19 mouse cellular contexts compared by ENCODE assay signal in genomic region chr5:74296096-74296495, GRCm38 (mm10).
DNase-seq lines count a peak whose midpoint lies in the region; ATAC-seq and TF ChIP-seq lines count a peak whose summit lies in the region.
"Had no signal": no experiment of that assay in that cellular context is flagged by ENCODE, and none has a peak within 500 bp of the region (broad histone marks: within the 10 kb centered on the region; RNA-seq: fewer than 3 reads in every experiment).

No protein-coding gene starts in this region.

- H3K9ac ChIP-seq in heart, embryonic 15.5 days: no peak overlapping the region
- no peak overlapping the region for H3K9ac ChIP-seq in lung, embryonic 14.5 days
- H3K9ac ChIP-seq: embryonic facial prominence, embryonic 12.5 days; hindbrain, embryonic 13.5 days; neural tube, embryonic 13.5 days had no signal

- H3K27me3 ChIP-seq in heart, embryonic 15.5 days: no peaks in the 10 kb centered on the region
- H3K27me3 ChIP-seq in lung, embryonic 14.5 days (ENCODE audit: insufficient read depth, low read length): no peaks in the 10 kb centered on the region
- H3K27me3 ChIP-seq in limb, embryonic 10.5 days (ENCODE audit: low read depth, poor library complexity, severe bottlenecking): no peaks in the 10 kb centered on the region
- H3K27me3 ChIP-seq: hindbrain, embryonic 13.5 days; neural tube, embryonic 13.5 days; Patski had no signal

- no peak overlapping the region for H3K4me3 ChIP-seq in heart, embryonic 15.5 days
- no peak overlapping the region for H3K4me3 ChIP-seq in lung, embryonic 14.5 days (ENCODE audit: low read depth, low read length)
- no peak overlapping the region for H3K4me3 ChIP-seq in limb, embryonic 10.5 days
- H3K4me3 ChIP-seq: embryonic facial prominence, embryonic 12.5 days; hindbrain, embryonic 13.5 days; neural tube, embryonic 13.5 days had no signal

- ATAC-seq in heart, embryonic 15.5 days (replicated peaks; ENCODE audit: insufficient number of reproducible peaks, insufficient read depth, low FRiP score, low read depth): 0 out of 2 replicates have a peak, but pooled peaks have one; percentile 2
- ATAC-seq in lung, embryonic 14.5 days (ENCODE audit: insufficient read depth): peak; percentile 65
- ATAC-seq: activated CD4-positive, CD25-positive, alpha-beta regulatory T cell, adult 4 months; intestine, embryonic 16.5 days; Patski had no signal

- DNase-seq in heart, adult 8-10 months (ENCODE audit: low spot score): no peak
- peak; percentile 59 for DNase-seq in lung, embryonic 14.5 days
- no peak for DNase-seq in lung, postnatal 4 days
- DNase-seq in limb, embryonic 10.5 days (ENCODE audit: low spot score): no peak
- DNase-seq in lung, postnatal 10 days: peak; percentile 23
- no peak for DNase-seq in MN1 (ENCODE audit: low spot score)
- no peak for DNase-seq in urinary bladder, adult 2 months (ENCODE audit: low spot score)
- DNase-seq: adrenal gland, postnatal 14 days; cerebellum, adult 2 months; gastrocnemius, postnatal 10 days; right cerebral cortex, postnatal 14 days; thymus, postnatal 14 days had no signal

- TF ChIP-seq CTCF in lung, embryonic 14.5 days (IDR thresholded peaks at IDR 0.05; ENCODE audit: low read depth): no peak

- peaks cover 48% of the 10 kb centered on the region for H3K4me1 ChIP-seq in heart, embryonic 15.5 days (replicated peaks)
- H3K4me1 ChIP-seq in lung, embryonic 14.5 days (ENCODE audit: insufficient read depth): peaks cover 18% of the 10 kb centered on the region
- H3K4me1 ChIP-seq in limb, embryonic 10.5 days: peaks cover 35% of the 10 kb centered on the region

- peak overlapping the region; percentile 38 for H3K27ac ChIP-seq in heart, embryonic 15.5 days
- peak overlapping the region; percentile 71 for H3K27ac ChIP-seq in lung, embryonic 14.5 days (ENCODE audit: low read depth)
- H3K27ac ChIP-seq in limb, embryonic 10.5 days: peak overlapping the region; percentile 48; the same call in 1 of the 2 replicates
- H3K27ac ChIP-seq: embryonic facial prominence, embryonic 12.5 days; hindbrain, embryonic 13.5 days; neural tube, embryonic 13.5 days had no signal

- no peaks in the 10 kb centered on the region for H3K36me3 ChIP-seq in heart, embryonic 15.5 days
- H3K36me3 ChIP-seq in lung, embryonic 14.5 days (ENCODE audit: insufficient read depth): no peaks in the 10 kb centered on the region
- no peaks in the 10 kb centered on the region for H3K36me3 ChIP-seq in limb, embryonic 10.5 days
- H3K36me3 ChIP-seq: embryonic facial prominence, embryonic 12.5 days; hindbrain, embryonic 13.5 days; neural tube, embryonic 13.5 days had no signal

- 53% methylated on average over 5 of the region's 5 CpGs for WGBS in heart, embryonic 15.5 days
- 41% methylated on average over 5 of the region's 5 CpGs for WGBS in lung, embryonic 14.5 days
- 85% methylated on average over 5 of the region's 5 CpGs for WGBS in limb, embryonic 10.5 days

- no peak overlapping the region for H3K4me2 ChIP-seq in heart, embryonic 15.5 days
- no peak overlapping the region for H3K4me2 ChIP-seq in lung, embryonic 14.5 days
- H3K4me2 ChIP-seq: embryonic facial prominence, embryonic 12.5 days; hindbrain, embryonic 13.5 days; neural tube, embryonic 13.5 days had no signal

- no peaks in the 10 kb centered on the region for H3K9me3 ChIP-seq in heart, embryonic 15.5 days (replicated peaks)
- no peaks in the 10 kb centered on the region for H3K9me3 ChIP-seq in lung, embryonic 14.5 days (ENCODE audit: low read depth, low read length)
- no peaks in the 10 kb centered on the region for H3K9me3 ChIP-seq in limb, embryonic 10.5 days (replicated peaks)
- H3K9me3 ChIP-seq: embryonic facial prominence, embryonic 12.5 days; hindbrain, embryonic 13.5 days; neural tube, embryonic 13.5 days had no signal

Comparison
In these comparisons a context has a peak if more than half of its experiments do, and no peak if none do; other contexts are left out.
1. DNase-seq: peak in lung, embryonic 14.5 days (single experiment) and lung, postnatal 10 days (single experiment); none in heart, adult 8-10 months (single experiment), lung, postnatal 4 days (0 of 2), limb, embryonic 10.5 days (single experiment), MN1 (single experiment) and urinary bladder, adult 2 months (single experiment).
2. Peak in every context shown above with its lines, with median percentiles within 50 percentile points of each other: H3K27ac ChIP-seq.